Mouse (Mus musculus) bone marrow, adult 2 months (tissue): Measurements from ENCODE around the gene Hivep3.

ENCODE experiments used
- CTCF ChIP-seq: fragments of 200-500 bp; IDR thresholded peaks from 2 replicates; pipeline ENCODE4 v1.5.1; 2011; ENCODE audit warnings: low read length, control low read depth; ENCODE audit not compliant: control insufficient read depth, insufficient read depth
- POLR2A ChIP-seq: fragments of 200-500 bp; IDR thresholded peaks from 2 replicates; pipeline ENCODE4 v1.6.1; 2011; ENCODE audit warnings: low read depth, mild to moderate bottlenecking, control low read depth, low read length, borderline replicate concordance; ENCODE audit not compliant: control insufficient read depth

GRCm38 (mm10) chr4:119854307-119855144 is 120.9 kb downstream of the Hivep3 start:
- TF ChIP-seq POLR2A, result no peak
- TF ChIP-seq CTCF, result no peak
